Mouse (Mus musculus) brain, embryonic 14.5 days (tissue): Measurements from ENCODE around the gene Gm9774.

ENCODE experiments used
- CTCF ChIP-seq: fragments of 200-500 bp; IDR thresholded peaks from 2 replicates; pipeline ENCODE4 v1.5.1; 2012; ENCODE audit warnings: inconsistent platforms, mild to moderate bottlenecking, moderate library complexity, borderline replicate concordance; ENCODE audit not compliant: insufficient read depth, insufficient read length; ENCODE audit errors: extremely low read depth
- POLR2A ChIP-seq: fragments of 200-500 bp; IDR thresholded peaks from 2 replicates; pipeline ENCODE4 v1.6.1; 2012; ENCODE audit warnings: mild to moderate bottlenecking, inconsistent platforms, borderline replicate concordance; ENCODE audit not compliant: poor library complexity, insufficient read depth, insufficient read length, severe bottlenecking; ENCODE audit errors: extremely low read depth

- TF ChIP-seq CTCF: no peak
- no peak for TF ChIP-seq POLR2A
Observed at GRCm38 (mm10) chr3:92455151-92455550, 25.9 kb upstream of the Gm9774 start.
